Mouse (Mus musculus): ENCODE measurements around the gene Kng1.
"Not testable (repeated sequence)": the region's sequence is repeated elsewhere in the genome, so short reads cannot be mapped to it uniquely, and the experiment has no call there.

- not testable (repeated sequence) for TF ChIP-seq JUND (conservative IDR thresholded peaks at IDR 0.05; ENCODE audit: low read depth, low read length); EP300 (IDR thresholded peaks at IDR 0.05; ENCODE audit: low read length); ZKSCAN1 (IDR thresholded peaks at IDR 0.05; ENCODE audit: borderline replicate concordance, low read depth, low read length); MYC (IDR thresholded peaks at IDR 0.05; ENCODE audit: low read depth, low read length); ELF1 (IDR thresholded peaks at IDR 0.05; ENCODE audit: low read depth, low read length); NELFE (IDR thresholded peaks at IDR 0.05; ENCODE audit: low read depth, low read length); CTCF (conservative IDR thresholded peaks at IDR 0.05 in 1 of 2, IDR thresholded peaks at IDR 0.05 in 1 of 2; ENCODE audit: low read depth in 2 of 2, low read length in 2 of 2)
Observed at GRCm38 (mm10) chr16:23013786-23014185, 43.9 kb upstream of the Kng1 start.

All from CH12.LX (cell line).